Mouse (Mus musculus): ENCODE measurements at regions not wholly inside any gene's neighbourhood (a gene's known extent, or its start where the extent isn't known, plus 50 kb on each side); places are given as distances from the start of the nearest gene placed in this dataset.

GRCm38 (mm10) chr6:31645261-31645660 is 81.5 kb upstream of the Podxl start:
- peak in 1 of 2 experiments; percentile 43 for DNase-seq

GRCm38 (mm10) chr6:31644504-31644903 is 80.7 kb upstream of the Podxl start:
- DNase-seq, result no peak

- DNase-seq, result peak; percentile 88 to 90
Observed at GRCm38 (mm10) chr6:31642451-31642942, 78.7 kb upstream of the Podxl start.

GRCm38 (mm10) chr6:31640745-31641144 is 77.0 kb upstream of the Podxl start:
- DNase-seq, result no peak

- peak; percentile 71 to 88 for DNase-seq
Observed at GRCm38 (mm10) chr6:31639460-31639859, 75.7 kb upstream of the Podxl start.

GRCm38 (mm10) chr6:31638434-31639220 is 74.8 kb upstream of the Podxl start:
- DNase-seq, result no peak

GRCm38 (mm10) chr6:31637371-31638052 is 73.7 kb upstream of the Podxl start:
- DNase-seq, result peak in 1 of 2 experiments; percentile 34

GRCm38 (mm10) chr6:31636954-31637353 is 73.2 kb upstream of the Podxl start:
- DNase-seq, result no peak

- no peak for DNase-seq
Observed at GRCm38 (mm10) chr6:31632485-31632884, 68.7 kb upstream of the Podxl start.

GRCm38 (mm10) chr6:31630009-31630408 is 66.2 kb upstream of the Podxl start:
- no peak for DNase-seq

- peak; percentile 25 to 29 for DNase-seq
Observed at GRCm38 (mm10) chr6:31627912-31628311, 64.1 kb upstream of the Podxl start.

- DNase-seq, result no peak
Observed at GRCm38 (mm10) chr6:31625055-31625454, 61.3 kb upstream of the Podxl start.

- peak in 1 of 2 experiments; percentile 30 for DNase-seq
Observed at GRCm38 (mm10) chr6:31624374-31624773, 60.6 kb upstream of the Podxl start.

- no peak for DNase-seq
Observed at GRCm38 (mm10) chr6:31621023-31621422, 57.2 kb upstream of the Podxl start.

GRCm38 (mm10) chr6:31618852-31619251 is 55.1 kb upstream of the Podxl start:
- DNase-seq, result no peak

GRCm38 (mm10) chr6:31617341-31617740 is 53.6 kb upstream of the Podxl start:
- DNase-seq, result peak; percentile 61 to 77

GRCm38 (mm10) chr6:31615426-31615970 is 51.7 kb upstream of the Podxl start:
- DNase-seq, result no peak

- no peak for DNase-seq
Observed at GRCm38 (mm10) chr6:31614563-31614962, 50.8 kb upstream of the Podxl start.

- peak; percentile 39 to 49 for DNase-seq
Observed at GRCm38 (mm10) chr6:31613590-31614319, 50.0 kb upstream of the Podxl start.
